Mouse (Mus musculus) E14TG2a.4 (cell line): Measurements from ENCODE around the gene Atp6v1fnb.

Source experiments
- H3K27me3 ChIP-seq: 2 replicates; pipeline ENCODE4 v1.6.1; 2014; ENCODE audit warnings: low read length, control low read depth; ENCODE audit not compliant: insufficient read depth
- H3K36me3 ChIP-seq: 2 replicates; pipeline ENCODE4 v1.6.1; 2014; ENCODE audit warnings: low read length, control low read depth; ENCODE audit not compliant: insufficient read depth
- H3K4me1 ChIP-seq: replicated peaks from 2 replicates; pipeline ENCODE4 v1.6.1; 2014; ENCODE audit warnings: low read depth, low read length, control low read depth
- H3K4me3 ChIP-seq: replicated peaks from 2 replicates; pipeline ENCODE4 v1.5.1; 2014; ENCODE audit warnings: mild to moderate bottlenecking, low read length
- H3K9me3 ChIP-seq: 2 replicates; pipeline ENCODE4 v1.6.1; 2014; ENCODE audit warnings: low read length, control low read depth
- CTCF ChIP-seq: conservative IDR thresholded peaks from 2 replicates; pipeline ENCODE4 v1.5.1; 2014; ENCODE audit warnings: low read length
- NANOG ChIP-seq: IDR thresholded peaks from 2 replicates; pipeline ENCODE4 v1.6.1; 2014; ENCODE audit warnings: borderline replicate concordance, low read length, mixed read lengths
- POU5F1 ChIP-seq: IDR thresholded peaks from 2 replicates; pipeline ENCODE4 v1.6.1; 2014; ENCODE audit warnings: low read length, borderline replicate concordance

The Atp6v1fnb gene

GRCm38 (mm10) chr6:29471137-29471536, at the start of gene Atp6v1fnb:
Gene Atp6v1fnb (plus strand): TSS chr6:29471437.
- TF ChIP-seq NANOG (no peak), CTCF (no peak), POU5F1 (no peak)
- H3K36me3 ChIP-seq = peaks cover 34% of the 10 kb centered on the region
- H3K9me3 ChIP-seq = no peaks in the 10 kb centered on the region
- no peak within 1 kb of the TSS for H3K4me3 ChIP-seq
- peaks cover 51% of the 10 kb centered on the region for H3K4me1 ChIP-seq
- H3K27me3 ChIP-seq = peaks cover 15% of the 10 kb centered on the region

GRCm38 (mm10) chr6:29425118-29425517, 46.1 kb upstream of the Atp6v1fnb start:
- Histone ChIP-seq H3K4me1 (peaks cover 8% of the 10 kb centered on the region), H3K9me3 (no peaks in the 10 kb centered on the region), H3K27me3 (peaks cover 9% of the 10 kb centered on the region; the same call in 1 of the 2 replicates), H3K36me3 (peaks cover 11% of the 10 kb centered on the region; the same call in 1 of the 2 replicates), H3K4me3 (no peak overlapping the region)
- TF ChIP-seq POU5F1 (no peak), NANOG (no peak), CTCF (no peak)

GRCm38 (mm10) chr6:29426331-29426730, 44.9 kb upstream of the Atp6v1fnb start:
- TF ChIP-seq CTCF (no peak), POU5F1 (no peak), NANOG (no peak)
- peaks cover 17% of the 10 kb centered on the region for H3K4me1 ChIP-seq
- peaks cover 19% of the 10 kb centered on the region for H3K27me3 ChIP-seq
- H3K36me3 ChIP-seq = peaks cover 6% of the 10 kb centered on the region; the same call in 1 of the 2 replicates
- H3K9me3 ChIP-seq = no peaks in the 10 kb centered on the region
- no peak overlapping the region for H3K4me3 ChIP-seq

GRCm38 (mm10) chr6:29428171-29428570, 43.1 kb upstream of the Atp6v1fnb start:
- peaks cover 32% of the 10 kb centered on the region for H3K27me3 ChIP-seq

GRCm38 (mm10) chr6:29430681-29431420, 40.4 kb upstream of the Atp6v1fnb start:
- TF ChIP-seq CTCF (no peak), POU5F1 (no peak), NANOG (no peak)
- Histone ChIP-seq H3K4me1 (peaks cover 47% of the 10 kb centered on the region), H3K4me3 (no peak overlapping the region), H3K36me3 (no peaks in the 10 kb centered on the region), H3K9me3 (no peaks in the 10 kb centered on the region), H3K27me3 (peaks cover 46% of the 10 kb centered on the region)

More at GRCm38 (mm10) chr6:29428171-29428570, 43.1 kb upstream of the Atp6v1fnb start:
- Histone ChIP-seq H3K9me3 (no peaks in the 10 kb centered on the region), H3K36me3 (no peaks in the 10 kb centered on the region), H3K4me3 (no peak overlapping the region), H3K4me1 (peaks cover 20% of the 10 kb centered on the region)
- no peak for TF ChIP-seq POU5F1
- TF ChIP-seq CTCF = no peak
- TF ChIP-seq NANOG = no peak

GRCm38 (mm10) chr6:29431473-29431872, 39.8 kb upstream of the Atp6v1fnb start:
- Histone ChIP-seq H3K36me3 (no peaks in the 10 kb centered on the region), H3K27me3 (peaks cover 46% of the 10 kb centered on the region), H3K4me3 (no peak overlapping the region), H3K9me3 (no peaks in the 10 kb centered on the region), H3K4me1 (peaks cover 47% of the 10 kb centered on the region)
- TF ChIP-seq CTCF (no peak), NANOG (no peak), POU5F1 (no peak)

- Histone ChIP-seq H3K4me3 (no peak overlapping the region), H3K27me3 (peaks cover 46% of the 10 kb centered on the region), H3K36me3 (no peaks in the 10 kb centered on the region), H3K9me3 (no peaks in the 10 kb centered on the region), H3K4me1 (peaks cover 51% of the 10 kb centered on the region)
- no peak for TF ChIP-seq NANOG
- no peak for TF ChIP-seq CTCF
- TF ChIP-seq POU5F1 = no peak
These were observed 39.1 kb upstream of the Atp6v1fnb start for GRCm38 (mm10) chr6:29432156-29432555.

GRCm38 (mm10) chr6:29432676-29433037, 38.6 kb upstream of the Atp6v1fnb start:
- no peaks in the 10 kb centered on the region for H3K36me3 ChIP-seq
- no peak for TF ChIP-seq CTCF
- no peak for TF ChIP-seq POU5F1
- TF ChIP-seq NANOG = no peak
- H3K9me3 ChIP-seq = no peaks in the 10 kb centered on the region
- peaks cover 46% of the 10 kb centered on the region for H3K27me3 ChIP-seq
- H3K4me3 ChIP-seq = peak overlapping the region; percentile 73
- peaks cover 54% of the 10 kb centered on the region for H3K4me1 ChIP-seq
